Mouse (Mus musculus) cerebellum, adult 2 months (tissue): ENCODE measurements at regions not wholly inside any gene's neighbourhood (a gene's known extent, or its start where the extent isn't known, plus 50 kb on each side); places are given as distances from the start of the nearest gene placed in this dataset.

Source experiments
- DNase-seq, 2 experiments: peaks; one replicate each; pipeline ENCODE4 v3.0.0; 2021
- H3K27ac ChIP-seq: fragments of 200-500 bp; 2 replicates; pipeline ENCODE4 v1.5.1; 2012; ENCODE audit warnings: low read length, control low read depth, inconsistent platforms; ENCODE audit not compliant: insufficient read depth
- H3K27me3 ChIP-seq: fragments of 200-500 bp; 2 replicates; pipeline ENCODE4 v1.6.1; 2012; ENCODE audit warnings: inconsistent platforms, mild to moderate bottlenecking, low read length, moderate library complexity; ENCODE audit not compliant: control insufficient read depth, insufficient read depth
- H3K4me1 ChIP-seq: fragments of 200-500 bp; 2 replicates; pipeline ENCODE4 v1.6.1; 2011; ENCODE audit warnings: low read length; ENCODE audit not compliant: control insufficient read depth, insufficient read depth
- H3K4me3 ChIP-seq: fragments of 200-500 bp; replicated peaks from 2 replicates; pipeline ENCODE3; 2011; ENCODE audit warnings: mild to moderate bottlenecking, low read depth, low read length, control low read depth; ENCODE audit not compliant: insufficient read depth
- CTCF ChIP-seq: fragments of 200-500 bp; IDR thresholded peaks from 2 replicates; pipeline ENCODE4 v1.5.1; 2011; ENCODE audit warnings: low read depth, mild to moderate bottlenecking, control low read depth, low read length, moderate library complexity, borderline replicate concordance; ENCODE audit not compliant: insufficient read depth
- POLR2A ChIP-seq: fragments of 200-500 bp; IDR thresholded peaks from 2 replicates; pipeline ENCODE4 v1.6.1; 2011; ENCODE audit warnings: low read length, control low read depth, borderline replicate concordance; ENCODE audit not compliant: insufficient read depth
- WGBS: fragments of 180-500 bp; shearing (Covaris S2); methylation state at CpG from one replicate; pipeline ENCODE4 v1.1.7; 2018; 5-methylcytosine and 5-hydroxymethylcytosine counted together

DNA sequence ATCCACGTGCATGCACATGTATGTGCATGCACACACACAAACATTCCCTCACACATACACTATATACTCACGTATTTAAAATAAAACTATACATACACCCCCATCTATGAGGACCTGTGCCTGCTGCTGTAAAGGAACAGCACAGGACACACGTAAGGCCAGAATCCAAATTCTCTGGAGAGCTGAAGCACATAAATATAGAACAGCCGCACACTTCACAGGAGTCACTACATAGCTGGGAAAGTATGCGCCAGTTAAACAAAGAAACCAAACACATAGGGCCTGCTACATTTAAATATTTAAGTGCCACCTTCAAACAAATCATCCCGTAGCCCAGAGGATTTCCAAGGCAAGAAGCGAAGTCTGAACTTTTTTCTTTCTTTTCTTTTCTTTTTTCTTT is 73.8 kb upstream of the Ppp1r12a start:
- H3K27ac ChIP-seq = no peak overlapping the region
- 89% methylated on average over 7 of the region's 7 CpGs for WGBS
- DNase-seq = no peak
- no peaks in the 10 kb centered on the region for H3K4me1 ChIP-seq
- H3K4me3 ChIP-seq = no peak overlapping the region
- TF ChIP-seq POLR2A = no peak
- no peak for TF ChIP-seq CTCF
- H3K27me3 ChIP-seq = no peaks in the 10 kb centered on the region

GRCm38 (mm10) chr10:108083220-108083619 is 78.8 kb upstream of the Ppp1r12a start:
- H3K27ac ChIP-seq = no peak overlapping the region
- TF ChIP-seq POLR2A (no peak), CTCF (no peak)

DNA sequence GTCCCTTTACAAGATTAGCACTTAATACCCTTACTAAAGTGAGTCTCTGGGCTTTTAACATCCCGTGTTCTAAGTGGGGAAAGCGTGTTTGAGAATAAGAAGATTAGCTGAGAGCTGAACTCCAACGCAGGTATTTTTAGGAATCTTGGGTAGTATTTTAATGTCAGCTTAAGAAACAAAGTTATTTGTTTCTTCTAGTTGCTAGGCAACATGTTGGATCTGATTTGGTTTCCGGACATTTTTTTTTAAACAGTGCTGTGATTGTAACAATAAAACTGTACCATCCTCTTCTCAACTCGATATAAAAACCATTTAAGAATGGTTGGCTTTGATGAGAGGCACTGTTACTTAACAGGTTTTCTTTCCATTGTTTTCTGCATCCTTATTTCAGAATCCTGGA is 86.8 kb upstream of the Ppp1r12a start:
- H3K4me3 ChIP-seq = no peak overlapping the region
- H3K4me1 ChIP-seq = no peaks in the 10 kb centered on the region
- H3K27ac ChIP-seq = no peak overlapping the region
- 45% methylated on average over 5 of the region's 5 CpGs for WGBS
- DNase-seq = no peak
- TF ChIP-seq CTCF (no peak), POLR2A (no peak)
- H3K27me3 ChIP-seq = no peaks in the 10 kb centered on the region

More at GRCm38 (mm10) chr10:108083220-108083619, 78.8 kb upstream of the Ppp1r12a start:
- no peak for DNase-seq
- H3K4me1 ChIP-seq = no peaks in the 10 kb centered on the region
- H3K4me3 ChIP-seq = no peak overlapping the region
- H3K27me3 ChIP-seq = no peaks in the 10 kb centered on the region

- no peak overlapping the region for H3K4me3 ChIP-seq
- TF ChIP-seq CTCF (no peak), POLR2A (no peak)
- H3K27me3 ChIP-seq = no peaks in the 10 kb centered on the region
- H3K27ac ChIP-seq = no peak overlapping the region
- no peak for DNase-seq
- H3K4me1 ChIP-seq = no peaks in the 10 kb centered on the region
- 72% methylated on average over 4 of the region's 4 CpGs for WGBS
Measured at GRCm38 (mm10) chr10:108073828-108074227, 88.2 kb upstream of the Ppp1r12a start.

DNA sequence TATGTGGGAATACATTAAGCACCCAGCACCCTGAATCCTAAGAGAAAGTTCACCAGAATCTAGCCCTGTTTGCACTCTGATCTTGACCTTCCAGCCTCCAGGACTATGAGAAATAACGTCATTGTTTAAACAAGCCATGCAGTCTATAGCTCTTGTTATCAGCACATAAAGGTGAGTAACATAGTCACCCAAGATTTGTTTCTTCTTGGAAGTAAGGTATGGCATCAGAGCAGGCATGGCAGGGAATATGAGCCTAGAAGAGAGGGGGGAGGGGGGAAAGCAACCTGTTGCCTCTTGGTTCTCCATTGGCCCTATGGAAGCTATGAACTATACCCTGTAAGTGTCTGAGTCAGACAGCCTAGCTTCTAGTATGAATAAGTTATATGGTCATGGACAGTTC is 89.8 kb upstream of the Ppp1r12a start:
- whole genome bisulfite sequencing = 98% methylated on average over 1 of the region's 1 CpGs

DNA sequence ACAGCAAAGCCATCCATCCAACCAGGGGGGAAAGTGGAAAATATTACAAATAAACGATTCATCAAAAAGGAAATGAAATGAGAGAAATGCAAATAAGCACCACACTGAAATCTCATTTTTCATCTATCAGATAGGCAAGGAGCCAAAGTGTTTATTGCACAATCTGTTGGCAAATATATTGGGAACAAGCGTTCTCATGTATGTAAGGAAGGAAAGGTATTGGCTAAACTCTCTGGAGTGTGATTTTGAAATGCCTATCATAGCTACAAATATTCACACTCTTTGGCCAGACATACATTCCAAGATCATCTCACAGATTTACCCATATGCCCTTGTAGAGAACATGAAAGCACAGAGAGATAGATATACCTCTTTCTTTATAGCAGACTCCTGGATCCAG is 90.6 kb upstream of the Ppp1r12a start:
- Histone ChIP-seq H3K27me3 (no peaks in the 10 kb centered on the region), H3K4me1 (no peaks in the 10 kb centered on the region), H3K4me3 (no peak overlapping the region), H3K27ac (no peak overlapping the region)
- WGBS = 70% methylated on average over 2 of the region's 2 CpGs
- TF ChIP-seq CTCF (no peak), POLR2A (no peak)
- DNase-seq = no peak

More for the DNA sequence above, 89.8 kb upstream of the Ppp1r12a start:
- no peak overlapping the region for H3K27ac ChIP-seq
- DNase-seq = no peak
- no peak overlapping the region for H3K4me3 ChIP-seq
- TF ChIP-seq CTCF (no peak), POLR2A (no peak)
- no peaks in the 10 kb centered on the region for H3K4me1 ChIP-seq
- H3K27me3 ChIP-seq = no peaks in the 10 kb centered on the region

DNA sequence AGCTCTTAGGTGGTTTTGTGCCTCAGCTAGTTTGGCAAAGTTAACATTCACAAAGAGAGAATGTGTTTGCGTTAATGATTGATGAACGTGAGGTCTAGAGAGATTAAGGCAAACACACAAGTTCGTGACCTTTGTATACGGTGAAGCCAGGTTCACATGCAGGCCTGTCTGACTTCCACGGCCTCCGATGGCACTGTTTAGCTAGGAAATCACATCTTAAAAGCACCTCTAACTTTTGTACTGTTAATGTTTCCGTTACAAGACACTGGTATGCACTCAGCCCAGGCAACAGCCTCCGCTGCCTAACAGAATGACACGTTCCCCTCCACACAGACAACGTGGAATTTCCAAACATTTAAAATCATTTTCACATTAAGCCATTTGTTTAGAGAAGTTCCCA is 94.3 kb upstream of the Ppp1r12a start:
- no peak for DNase-seq
- Histone ChIP-seq H3K27me3 (no peaks in the 10 kb centered on the region), H3K4me3 (no peak overlapping the region), H3K4me1 (no peaks in the 10 kb centered on the region), H3K27ac (no peak overlapping the region)
- WGBS = 93% methylated on average over 10 of the region's 10 CpGs
- TF ChIP-seq CTCF (no peak), POLR2A (no peak)

GRCm38 (mm10) chr10:108066241-108066640 is 95.8 kb upstream of the Ppp1r12a start:
- 63% methylated on average over 8 of the region's 8 CpGs for WGBS
- no peaks in the 10 kb centered on the region for H3K27me3 ChIP-seq
- TF ChIP-seq POLR2A (no peak), CTCF (no peak)
- DNase-seq = no peak
- peaks cover 5% of the 10 kb centered on the region; the same call in 1 of the 2 replicates for H3K4me1 ChIP-seq
- H3K4me3 ChIP-seq = no peak overlapping the region
- H3K27ac ChIP-seq = no peak overlapping the region
